Mouse (Mus musculus): ENCODE results near the gene Ugt1a9. TPM values are rescaled to one million over a fixed set of nuclear protein-coding genes. Genes with fewer than 3 reads are reported as not detected.

Ugt1a9 gene
- polyA plus RNA-seq (2015; fragmentation: Illumina TruSeq; extraction: RNeasy Lipid Tissue Mini Kit (QIAGEN cat#74804); ENCODE audit: insufficient read depth, low replicate concordance): not detected

GRCm38 (mm10) chr1:88070495-88070894 lies at the start of gene Ugt1a9:
Gene Ugt1a9, plus strand, starts transcription at chr1:88070800.

DNA sequence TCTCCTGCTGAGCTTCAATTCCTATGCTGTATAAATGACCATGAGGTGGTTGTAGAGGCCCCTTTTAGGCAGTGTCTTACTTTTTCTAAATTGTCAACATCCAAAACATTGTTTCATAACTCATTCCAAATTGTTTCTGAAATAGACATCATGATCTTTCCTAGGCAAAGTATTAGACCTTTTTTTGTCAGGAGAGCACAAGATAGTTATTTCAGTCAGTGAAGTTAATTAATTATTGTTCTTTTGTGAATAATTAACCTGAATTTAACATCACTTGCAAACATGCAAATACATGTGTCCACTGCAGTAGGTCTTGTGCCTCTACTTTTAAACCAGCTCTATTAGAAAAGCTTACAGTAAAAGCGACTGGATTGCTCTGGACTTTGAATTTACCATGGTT lies 15.5 kb upstream of the Ugt1a9 start, which contains the start of gene Ugt1a10:
Ugt1a10 (plus strand) TSS at position 301 of the 400 bp plus-strand sequence.

DNA sequence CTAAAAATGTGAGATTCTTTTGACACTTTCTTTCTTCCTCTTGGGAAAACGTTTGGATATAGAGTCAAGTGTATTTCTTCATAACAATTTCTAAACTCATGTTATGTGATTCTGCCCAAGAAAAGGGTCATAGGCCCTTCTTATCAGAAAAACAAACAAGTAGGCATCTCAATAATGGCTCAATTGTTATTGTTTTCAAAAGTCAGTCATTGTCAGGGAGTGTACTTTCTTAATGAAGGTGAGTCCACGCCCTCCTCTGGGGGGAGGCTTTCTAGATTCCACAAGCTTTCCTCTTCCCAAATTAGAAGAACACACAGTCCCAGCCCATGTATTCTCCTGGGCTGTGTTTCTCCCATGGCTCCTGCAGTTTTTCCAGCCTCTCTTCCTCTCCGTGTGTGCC lies 16.9 kb downstream of the Ugt1a9 start, which contains the start of gene Ugt1a8:
Ugt1a8 (plus strand) TSS at position 301 of the 400 bp plus-strand sequence.

DNA sequence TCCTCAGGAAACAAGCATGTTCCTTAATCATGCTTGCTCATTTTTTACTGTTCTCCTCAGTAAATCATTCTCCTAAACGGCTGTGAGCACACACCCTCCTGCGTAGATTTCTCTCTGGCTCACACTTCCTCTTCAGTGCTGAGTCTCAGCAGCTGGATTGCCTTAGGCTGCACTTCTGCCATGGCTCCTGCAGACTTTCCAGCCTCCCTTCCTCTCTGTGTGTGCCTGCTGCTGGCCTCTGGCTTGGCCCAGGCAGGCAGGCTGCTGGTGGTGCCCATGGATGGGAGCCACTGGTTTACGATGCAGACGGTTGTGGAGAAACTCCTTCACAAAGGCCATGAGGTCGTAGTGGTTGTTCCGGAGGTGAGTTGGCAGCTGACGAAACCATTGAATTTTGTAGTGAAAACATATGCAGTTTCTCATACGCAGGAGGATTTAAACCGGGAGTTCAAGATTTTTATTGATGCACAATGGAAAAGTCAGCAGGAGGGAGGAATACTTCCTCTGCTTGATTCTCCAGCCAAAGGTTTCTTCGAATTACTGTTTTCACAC lies 24.4 kb downstream of the Ugt1a9 start, which contains the start of gene Ugt1a7c:
Ugt1a7c (plus strand) TSS at position 122 of the 552 bp plus-strand sequence.

GRCm38 (mm10) chr1:88103019-88103418 lies 32.4 kb downstream of the Ugt1a9 start, which contains the start of gene Ugt1a6b:
Gene Ugt1a6b, plus strand, starts transcription at chr1:88103252.

GRCm38 (mm10) chr1:88134457-88135011 lies 63.9 kb downstream of the Ugt1a9 start, which contains the start of gene Ugt1a6a:
Gene Ugt1a6a, plus strand, starts transcription at chr1:88134809.

DNA sequence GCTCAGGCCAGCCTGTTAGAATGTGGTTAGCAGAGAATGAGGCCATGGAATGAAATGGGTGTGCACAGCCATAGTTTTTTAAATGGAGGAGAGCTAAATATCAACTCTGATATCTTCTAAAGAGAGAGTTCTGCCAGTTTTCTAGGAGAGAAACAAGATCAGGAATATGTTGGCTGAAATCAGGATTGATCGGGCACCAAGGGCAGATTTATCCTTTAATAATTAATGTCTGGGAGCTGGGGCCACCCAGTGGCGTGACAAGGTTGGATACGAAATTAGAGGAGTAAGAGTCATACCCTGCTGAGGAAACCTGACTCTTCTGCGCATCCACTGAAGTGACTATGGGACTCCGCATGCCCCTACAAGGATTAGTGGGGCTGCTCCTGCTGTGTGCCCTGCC lies 95.1 kb downstream of the Ugt1a9 start, which contains the start of gene Ugt1a5:
Ugt1a5 (plus strand) TSS at position 302 of the 400 bp plus-strand sequence.

DNA sequence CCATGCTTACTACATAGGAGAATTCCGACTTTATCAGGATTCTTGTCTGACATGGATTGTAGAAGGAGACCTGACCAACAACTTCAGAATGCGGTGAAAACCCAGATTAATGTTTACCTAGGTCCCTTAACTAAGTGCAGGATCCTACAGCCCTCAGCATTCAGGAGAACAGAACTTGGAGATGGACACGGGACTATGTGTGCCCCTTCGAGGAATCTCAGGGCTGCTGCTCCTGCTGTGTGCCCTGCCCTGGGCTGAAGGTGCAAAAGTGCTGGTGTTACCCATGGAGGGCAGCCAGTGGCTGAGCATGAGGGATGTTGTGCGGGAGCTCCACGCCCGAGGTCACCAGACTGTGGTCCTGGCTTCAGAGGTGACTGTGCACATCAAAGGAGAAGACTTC lies 129.9 kb downstream of the Ugt1a9 start, which contains the start of gene Ugt1a2:
Ugt1a2 (plus strand) TSS at position 146 of the 400 bp plus-strand sequence.

GRCm38 (mm10) chr1:88205294-88205922 lies 134.8 kb downstream of the Ugt1a9 start, which contains the start of gene Dnajb3:
Gene Dnajb3, minus strand, starts transcription at chr1:88205782.

DNA sequence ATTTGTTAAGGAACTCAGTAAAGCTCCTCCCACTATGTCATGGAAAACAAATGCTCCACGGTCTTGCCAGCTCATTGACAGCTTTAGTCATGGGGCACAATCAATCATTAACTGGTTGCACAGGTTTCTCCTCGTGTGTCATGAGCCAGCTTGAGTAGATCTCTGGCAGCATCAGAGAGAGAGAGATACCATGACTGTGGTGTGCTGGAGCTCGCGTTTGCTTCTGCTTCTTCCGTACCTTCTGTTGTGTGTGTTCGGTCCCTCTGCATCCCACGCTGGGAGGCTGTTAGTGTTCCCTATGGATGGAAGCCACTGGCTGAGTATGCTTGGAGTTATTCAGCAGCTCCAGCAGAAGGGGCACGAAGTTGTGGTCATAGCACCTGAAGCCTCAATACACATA lies 141.2 kb downstream of the Ugt1a9 start, which contains the start of gene Ugt1a1:
Ugt1a1 (plus strand) TSS at position 148 of the 400 bp plus-strand sequence.

DNA sequence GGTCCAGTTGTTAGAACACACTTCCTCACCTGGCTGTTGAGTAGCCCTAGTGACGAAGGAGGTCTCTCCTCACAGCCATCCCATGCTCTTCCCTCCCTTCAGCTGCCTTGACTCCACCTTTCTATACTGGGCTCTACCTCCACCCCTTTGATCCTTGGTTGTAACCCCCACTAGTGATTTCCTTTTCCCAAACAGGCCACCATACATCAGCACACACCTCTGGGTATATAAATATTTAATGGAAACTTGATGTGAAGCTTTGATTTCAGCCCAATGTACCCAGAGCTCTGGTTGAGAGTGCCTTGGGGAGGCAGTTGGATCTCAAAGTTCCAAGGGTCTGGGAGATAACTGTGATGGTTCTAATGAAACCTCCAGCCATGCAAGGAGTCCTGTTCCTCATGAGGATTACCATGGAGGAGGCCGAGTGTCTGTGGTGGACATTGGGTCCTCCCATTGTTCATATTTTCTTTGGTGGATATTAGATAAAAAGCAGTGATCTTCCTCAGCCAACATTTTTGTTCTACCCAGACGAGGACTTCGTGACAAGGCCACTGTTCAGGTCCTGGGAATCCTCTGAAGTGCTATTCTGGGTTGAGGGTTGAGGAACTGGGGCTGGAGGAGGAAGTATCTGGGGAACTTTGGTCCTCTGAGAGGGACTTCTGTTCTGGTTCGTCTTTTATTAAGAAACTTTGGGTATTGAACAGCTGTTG lies 156.2 kb downstream of the Ugt1a9 start, which contains the start of gene Mroh2a:
Mroh2a (plus strand) TSS at position 317 of the 710 bp plus-strand sequence.

Other genes with a start within 250 kb of the Ugt1a9 start
- gene Dgkd, start 217.5 kb upstream of the Ugt1a9 start, polyA plus RNA-seq (2015; fragmentation: Illumina TruSeq; extraction: RNeasy Lipid Tissue Mini Kit (QIAGEN cat#74804); ENCODE audit: insufficient read depth, low replicate concordance): 184 TPM
- gene Usp40, start 62.2 kb upstream of the Ugt1a9 start, polyA plus RNA-seq (2015; fragmentation: Illumina TruSeq; extraction: RNeasy Lipid Tissue Mini Kit (QIAGEN cat#74804); ENCODE audit: insufficient read depth, low replicate concordance): 18.5 TPM
- gene Ugt1a10, start 15.4 kb upstream of the Ugt1a9 start, polyA plus RNA-seq (2015; fragmentation: Illumina TruSeq; extraction: RNeasy Lipid Tissue Mini Kit (QIAGEN cat#74804); ENCODE audit: insufficient read depth, low replicate concordance): not detected
- gene Ugt1a8, start 17.0 kb downstream of the Ugt1a9 start, polyA plus RNA-seq (2015; fragmentation: Illumina TruSeq; extraction: RNeasy Lipid Tissue Mini Kit (QIAGEN cat#74804); ENCODE audit: insufficient read depth, low replicate concordance): not detected
- 6.8 TPM for gene Ugt1a7c, start 24.3 kb downstream of the Ugt1a9 start, polyA plus RNA-seq (2015; fragmentation: Illumina TruSeq; extraction: RNeasy Lipid Tissue Mini Kit (QIAGEN cat#74804); ENCODE audit: insufficient read depth, low replicate concordance)
- gene Ugt1a6b, start 32.5 kb downstream of the Ugt1a9 start, polyA plus RNA-seq (2015; fragmentation: Illumina TruSeq; extraction: RNeasy Lipid Tissue Mini Kit (QIAGEN cat#74804); ENCODE audit: insufficient read depth, low replicate concordance): 0.46 TPM
- 1.9 TPM for gene Ugt1a6a, start 64.0 kb downstream of the Ugt1a9 start, polyA plus RNA-seq (2015; fragmentation: Illumina TruSeq; extraction: RNeasy Lipid Tissue Mini Kit (QIAGEN cat#74804); ENCODE audit: insufficient read depth, low replicate concordance)
- gene Ugt1a5, start 95.2 kb downstream of the Ugt1a9 start, polyA plus RNA-seq (2015; fragmentation: Illumina TruSeq; extraction: RNeasy Lipid Tissue Mini Kit (QIAGEN cat#74804); ENCODE audit: insufficient read depth, low replicate concordance): 0.15 TPM
- gene Ugt1a2, start 129.8 kb downstream of the Ugt1a9 start, polyA plus RNA-seq (2015; fragmentation: Illumina TruSeq; extraction: RNeasy Lipid Tissue Mini Kit (QIAGEN cat#74804); ENCODE audit: insufficient read depth, low replicate concordance): 0.15 TPM
- 1.2 TPM for gene Dnajb3, start 135.0 kb downstream of the Ugt1a9 start, polyA plus RNA-seq (2015; fragmentation: Illumina TruSeq; extraction: RNeasy Lipid Tissue Mini Kit (QIAGEN cat#74804); ENCODE audit: insufficient read depth, low replicate concordance)
- 0.14 TPM for gene Ugt1a1, start 141.2 kb downstream of the Ugt1a9 start, polyA plus RNA-seq (2015; fragmentation: Illumina TruSeq; extraction: RNeasy Lipid Tissue Mini Kit (QIAGEN cat#74804); ENCODE audit: insufficient read depth, low replicate concordance)
- 0.28 TPM for gene Mroh2a, start 156.2 kb downstream of the Ugt1a9 start, polyA plus RNA-seq (2015; fragmentation: Illumina TruSeq; extraction: RNeasy Lipid Tissue Mini Kit (QIAGEN cat#74804); ENCODE audit: insufficient read depth, low replicate concordance)
- 98.6 TPM for gene Hjurp, start 206.8 kb downstream of the Ugt1a9 start, polyA plus RNA-seq (2015; fragmentation: Illumina TruSeq; extraction: RNeasy Lipid Tissue Mini Kit (QIAGEN cat#74804); ENCODE audit: insufficient read depth, low replicate concordance)
- not detected for gene Trpm8, start 206.9 kb downstream of the Ugt1a9 start, polyA plus RNA-seq (2015; fragmentation: Illumina TruSeq; extraction: RNeasy Lipid Tissue Mini Kit (QIAGEN cat#74804); ENCODE audit: insufficient read depth, low replicate concordance)

All from spleen, adult 10 weeks (tissue).